Mouse (Mus musculus) E14TG2a.4 (cell line): ENCODE results near the gene Gdpd4.

Source experiments
- CTCF ChIP-seq: conservative IDR thresholded peaks from 2 replicates; pipeline ENCODE4 v1.5.1; 2014; ENCODE audit warnings: low read length
- NANOG ChIP-seq: IDR thresholded peaks from 2 replicates; pipeline ENCODE4 v1.6.1; 2014; ENCODE audit warnings: borderline replicate concordance, low read length, mixed read lengths
- POU5F1 ChIP-seq: IDR thresholded peaks from 2 replicates; pipeline ENCODE4 v1.6.1; 2014; ENCODE audit warnings: low read length, borderline replicate concordance

DNA sequence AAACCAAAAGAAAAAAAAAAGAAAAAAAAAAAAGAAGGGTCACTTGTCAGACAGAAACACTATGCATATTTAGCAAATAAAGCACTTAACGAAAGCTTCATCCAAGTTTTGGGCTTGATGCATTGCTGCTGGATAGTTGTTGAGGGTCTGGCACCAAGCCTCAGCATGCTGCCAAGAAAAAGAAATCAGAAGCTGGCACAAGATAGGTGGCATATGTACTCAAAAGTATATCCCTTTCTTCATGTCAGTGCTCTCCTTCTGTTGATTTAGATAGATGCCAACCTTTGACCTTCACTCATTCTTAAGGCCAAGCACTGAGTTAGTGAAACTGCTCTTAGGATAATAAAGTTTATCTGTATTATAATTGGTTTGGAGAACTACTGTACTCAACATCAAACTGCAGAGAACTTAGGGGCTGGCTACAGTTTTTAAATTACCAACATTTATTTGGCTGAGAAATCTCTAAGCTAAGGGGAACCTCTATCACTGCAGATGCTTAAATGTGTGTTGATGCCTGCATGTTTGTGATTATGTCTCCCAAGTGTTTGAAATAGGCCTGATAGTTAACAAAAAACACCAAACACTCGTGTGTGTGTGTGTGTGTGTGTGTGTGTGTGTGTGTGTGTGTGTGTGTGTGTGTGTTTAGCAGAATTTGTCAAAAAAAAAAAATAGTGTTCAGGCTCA lies 4.8 kb upstream of the Gdpd4 start:
- TF ChIP-seq CTCF (no peak), NANOG (no peak), POU5F1 (no peak)
